Mouse (Mus musculus): ENCODE measurements around the gene Gpr132.

GRCm38 (mm10) chr12:112821216-112821615 is 46.8 kb downstream of the Gpr132 start:
- TF ChIP-seq CTCF (IDR thresholded peaks at IDR 0.05; ENCODE audit: control insufficient read depth, insufficient read depth, low read length), result no peak
- TF ChIP-seq POLR2A (IDR thresholded peaks at IDR 0.05; ENCODE audit: borderline replicate concordance, control insufficient read depth, low read depth, low read length), result no peak

All from bone marrow, adult 2 months (tissue).